Mouse (Mus musculus): ENCODE results near the gene Smarcal1. TPM values are rescaled to one million over a fixed set of nuclear protein-coding genes. Genes with fewer than 3 reads are reported as not detected.

Smarcal1 gene
- total RNA-seq (2014; rRNA removed) (42.5 and 49.5 TPM in 2 replicates), polyA plus RNA-seq (2015; fragmentation: Nextera tagmentation; extraction: Ambion mirVana) (21.6 and 21.8 TPM in 2 replicates)

GRCm38 (mm10) chr1:72582947-72583731 lies at the start of gene Smarcal1:
TSS of gene Smarcal1 (plus strand) at chr1:72583251.
- H3K9ac ChIP-seq (replicated peaks; ENCODE audit: low read length, poor library complexity, severe bottlenecking) = peak within 1 kb of the TSS; percentile 70
- DNase-seq (ENCODE audit: low spot score) = peak; percentile 98

GRCm38 (mm10) chr1:72533439-72533838 lies 49.6 kb upstream of the Smarcal1 start:
- peak; percentile 73 for TF ChIP-seq CTCF (IDR thresholded peaks at IDR 0.05)
- no peaks in the 10 kb centered on the region for H3K27me3 ChIP-seq (ENCODE audit: insufficient read depth, low read length)
- DNase-seq (ENCODE audit: low spot score) (peak; percentile 59), ATAC-seq (ENCODE audit: low FRiP score) (no peak)
- peak overlapping the region; percentile 57 for H3K4me3 ChIP-seq (ENCODE audit: low read depth, low read length)
- H3K9me3 ChIP-seq (ENCODE audit: low read length) = no peaks in the 10 kb centered on the region
- H3K4me2 ChIP-seq (ENCODE audit: low read depth, low read length, poor library complexity, severe bottlenecking) = peak overlapping the region; percentile 89
- no peaks in the 10 kb centered on the region for H3K36me3 ChIP-seq (ENCODE audit: insufficient read depth, low read length)
- no peak overlapping the region for H3K27ac ChIP-seq (ENCODE audit: low read depth, low read length)
- peaks cover 9% of the 10 kb centered on the region; the same call in 1 of the 2 replicates for H3K4me1 ChIP-seq (ENCODE audit: insufficient read depth, low read length)
- peak overlapping the region; percentile 20; the same call in 1 of the 2 replicates for H3K9ac ChIP-seq (replicated peaks; ENCODE audit: low read length, poor library complexity, severe bottlenecking)

More at GRCm38 (mm10) chr1:72582947-72583731, at the start of gene Smarcal1:
- no peaks in the 10 kb centered on the region for H3K27me3 ChIP-seq (ENCODE audit: insufficient read depth, low read length)
- H3K27ac ChIP-seq (ENCODE audit: low read depth, low read length) = peak within 1 kb of the TSS; percentile 93
- peak; percentile 25; the same call in 1 of the 2 replicates for TF ChIP-seq CTCF (IDR thresholded peaks at IDR 0.05)
- peak within 1 kb of the TSS; percentile 58 for H3K4me2 ChIP-seq (ENCODE audit: low read depth, low read length, poor library complexity, severe bottlenecking)
- peaks cover 1% of the 10 kb centered on the region; the same call in 1 of the 2 replicates for H3K4me1 ChIP-seq (ENCODE audit: insufficient read depth, low read length)
- H3K36me3 ChIP-seq (ENCODE audit: insufficient read depth, low read length) = peaks cover 16% of the 10 kb centered on the region
- ATAC-seq (ENCODE audit: low FRiP score) = peak; percentile 98
- H3K9me3 ChIP-seq (ENCODE audit: low read length) = no peaks in the 10 kb centered on the region
- under 1% methylated on average over 25 of the region's 25 CpGs for WGBS
- peak within 1 kb of the TSS; percentile 55 for H3K4me3 ChIP-seq (ENCODE audit: low read depth, low read length)

GRCm38 (mm10) chr1:72535725-72536571 lies 47.1 kb upstream of the Smarcal1 start:
- no peak for TF ChIP-seq CTCF (IDR thresholded peaks at IDR 0.05)
- H3K27ac ChIP-seq (ENCODE audit: low read depth, low read length) = peak overlapping the region; percentile 80
- ATAC-seq (ENCODE audit: low FRiP score) = peak; percentile 63
- no peaks in the 10 kb centered on the region for H3K27me3 ChIP-seq (ENCODE audit: insufficient read depth, low read length)
- peak overlapping the region; percentile 66 for H3K9ac ChIP-seq (replicated peaks; ENCODE audit: low read length, poor library complexity, severe bottlenecking)
- H3K36me3 ChIP-seq (ENCODE audit: insufficient read depth, low read length) = no peaks in the 10 kb centered on the region
- H3K4me3 ChIP-seq (ENCODE audit: low read depth, low read length) = peak overlapping the region; percentile 57
- 1% methylated on average over 36 of the region's 36 CpGs for WGBS
- H3K4me1 ChIP-seq (ENCODE audit: insufficient read depth, low read length) = peaks cover 9% of the 10 kb centered on the region; the same call in 1 of the 2 replicates
- peak; percentile 62 for DNase-seq (ENCODE audit: low spot score)
- H3K4me2 ChIP-seq (ENCODE audit: low read depth, low read length, poor library complexity, severe bottlenecking) = peak overlapping the region; percentile 89
- H3K9me3 ChIP-seq (ENCODE audit: low read length) = no peaks in the 10 kb centered on the region

- Histone ChIP-seq H3K4me1 (ENCODE audit: insufficient read depth, low read length) (peaks cover 5% of the 10 kb centered on the region; the same call in 1 of the 2 replicates), H3K9ac (replicated peaks; ENCODE audit: low read length, poor library complexity, severe bottlenecking) (peak within 1 kb of the TSS; percentile 66), H3K27ac (ENCODE audit: low read depth, low read length) (peak within 1 kb of the TSS; percentile 80), H3K9me3 (ENCODE audit: low read length) (no peaks in the 10 kb centered on the region), H3K27me3 (ENCODE audit: insufficient read depth, low read length) (no peaks in the 10 kb centered on the region), H3K4me2 (ENCODE audit: low read depth, low read length, poor library complexity, severe bottlenecking) (peak within 1 kb of the TSS; percentile 89), H3K4me3 (ENCODE audit: low read depth, low read length) (peak within 1 kb of the TSS; percentile 57), H3K36me3 (ENCODE audit: insufficient read depth, low read length) (no peaks in the 10 kb centered on the region)
- DNase-seq (ENCODE audit: low spot score) (peak; percentile 74), ATAC-seq (ENCODE audit: low FRiP score) (peak; percentile 80)
- no peak for TF ChIP-seq CTCF (IDR thresholded peaks at IDR 0.05)
- under 1% methylated on average over 37 of the region's 41 CpGs for WGBS
Observed at GRCm38 (mm10) chr1:72536611-72537351, 46.3 kb upstream of the Smarcal1 start, which contains the start of gene March4. TSS of gene March4 (minus strand) at chr1:72536930.

GRCm38 (mm10) chr1:72538266-72538665 lies 44.8 kb upstream of the Smarcal1 start:
- H3K27me3 ChIP-seq (ENCODE audit: insufficient read depth, low read length) = no peaks in the 10 kb centered on the region
- no peak overlapping the region for H3K4me2 ChIP-seq (ENCODE audit: low read depth, low read length, poor library complexity, severe bottlenecking)
- H3K36me3 ChIP-seq (ENCODE audit: insufficient read depth, low read length) = no peaks in the 10 kb centered on the region
- H3K27ac ChIP-seq (ENCODE audit: low read depth, low read length) = no peak overlapping the region
- no peak overlapping the region for H3K4me3 ChIP-seq (ENCODE audit: low read depth, low read length)
- H3K9me3 ChIP-seq (ENCODE audit: low read length) = no peaks in the 10 kb centered on the region
- H3K4me1 ChIP-seq (ENCODE audit: insufficient read depth, low read length) = peaks cover 5% of the 10 kb centered on the region; the same call in 1 of the 2 replicates
- 63% methylated on average over 5 of the region's 5 CpGs for WGBS
- TF ChIP-seq CTCF (IDR thresholded peaks at IDR 0.05) = no peak
- H3K9ac ChIP-seq (replicated peaks; ENCODE audit: low read length, poor library complexity, severe bottlenecking) = no peak overlapping the region
- DNase-seq (ENCODE audit: low spot score) = no peak
- ATAC-seq (ENCODE audit: low FRiP score) = no peak
